Mouse (Mus musculus) CH12.LX (cell line): Measurements from ENCODE around the gene Sectm1b. TPM values are rescaled to one million over a fixed set of nuclear protein-coding genes. Genes with fewer than 3 reads are reported as not detected.

Experiments
- DNase-seq: peaks from one replicate; pipeline ENCODE4 v3.0.0-alpha.2; 2013; ENCODE audit errors: extremely low read depth
- H3K27ac ChIP-seq: 2 replicates; pipeline ENCODE4 v1.5.1; 2012; ENCODE audit warnings: low read depth, mild to moderate bottlenecking, control low read depth, moderate library complexity; ENCODE audit not compliant: insufficient read depth
- H3K27me3 ChIP-seq: replicated peaks from 2 replicates; pipeline ENCODE3; 2012; ENCODE audit warnings: inconsistent platforms
- H3K36me3 ChIP-seq, 2 experiments: replicated peaks in 1 of 2; 2 replicates each; pipeline versions ENCODE3 to v1.6.1; 2012; ENCODE audit warnings: inconsistent platforms in 1 of 2, low read length in 1 of 2, mild to moderate bottlenecking in 1 of 2, mixed read lengths in 1 of 2, moderate library complexity in 1 of 2; ENCODE audit not compliant: control insufficient read depth in 1 of 2, insufficient read depth in 1 of 2
- H3K4me1 ChIP-seq, 2 experiments: 2 replicates each; pipeline ENCODE4 v1.6.1; 2012; ENCODE audit warnings: inconsistent platforms in 1 of 2, moderate library complexity in 1 of 2; ENCODE audit not compliant: insufficient read depth in 2 of 2, control insufficient read depth in 1 of 2
- H3K4me2 ChIP-seq: 2 replicates; pipeline ENCODE4 v1.6.1; 2012; ENCODE audit warnings: low read depth, mild to moderate bottlenecking, control low read depth; ENCODE audit not compliant: poor library complexity, insufficient read depth, severe bottlenecking
- H3K4me3 ChIP-seq, 3 experiments: fragments of 150-350 bp in 1 of 3; sonication (generic) in 1 of 3; replicated peaks in 1 of 3; 2 replicates each; pipeline versions ENCODE3 to v1.5.1; 2011 to 2012; ENCODE audit warnings: low read depth in 2 of 3, low read length in 2 of 3, mild to moderate bottlenecking in 2 of 3, moderate library complexity in 2 of 3, control low read depth in 1 of 3, improper control_type of control experiment in 1 of 3, inconsistent platforms in 1 of 3, mixed read lengths in 1 of 3; ENCODE audit not compliant: poor library complexity in 1 of 3
- H3K79me2 ChIP-seq: replicated peaks from 2 replicates; pipeline ENCODE4 v1.6.1; 2012; ENCODE audit warnings: mild to moderate bottlenecking, moderate library complexity; ENCODE audit not compliant: control insufficient read depth, poor library complexity, insufficient read depth, severe bottlenecking; ENCODE audit errors: extremely low read depth
- H3K9ac ChIP-seq: 2 replicates; pipeline ENCODE4 v1.6.1; 2012; ENCODE audit warnings: low read depth, mild to moderate bottlenecking, control low read depth, moderate library complexity; ENCODE audit not compliant: insufficient read depth
- H3K9me3 ChIP-seq: replicated peaks from 2 replicates; pipeline ENCODE3; 2012; ENCODE audit warnings: low read length, inconsistent platforms, mixed read lengths
- BHLHE40 ChIP-seq: IDR thresholded peaks from 2 replicates; pipeline ENCODE4 v1.6.1; 2011; ENCODE audit warnings: mild to moderate bottlenecking, low read depth, low read length, improper control_type of control experiment
- CTCF ChIP-seq, 2 experiments: IDR thresholded peaks in 1 of 2; conservative IDR thresholded peaks in 1 of 2; 2 replicates each; pipeline ENCODE4 v1.5.1; 2011 to 2012; ENCODE audit warnings: low read depth in 2 of 2, low read length in 2 of 2, improper control_type of control experiment in 1 of 2, inconsistent platforms in 1 of 2, mild to moderate bottlenecking in 1 of 2, moderate library complexity in 1 of 2
- EP300 ChIP-seq: IDR thresholded peaks from 2 replicates; pipeline ENCODE4 v1.6.1; 2011; ENCODE audit warnings: low read length, improper control_type of control experiment
- ETS1 ChIP-seq: conservative IDR thresholded peaks from 2 replicates; pipeline ENCODE4 v1.6.1; 2012; ENCODE audit warnings: low read depth, mild to moderate bottlenecking, inconsistent platforms, low read length, improper control_type of control experiment, moderate library complexity
- GABPA ChIP-seq: IDR thresholded peaks from 2 replicates; pipeline ENCODE4 v1.6.1; 2012; ENCODE audit warnings: low read depth, low read length, improper control_type of control experiment, inconsistent platforms; ENCODE audit not compliant: insufficient replicate concordance
- KAT2A ChIP-seq: IDR thresholded peaks from 2 replicates; pipeline ENCODE4 v1.6.1; 2012; ENCODE audit warnings: low read length, improper control_type of control experiment, inconsistent platforms; ENCODE audit not compliant: insufficient replicate concordance
- MAX ChIP-seq: IDR thresholded peaks from 2 replicates; pipeline ENCODE4 v1.6.1; 2011; ENCODE audit warnings: low read length, improper control_type of control experiment
- MEF2A ChIP-seq: IDR thresholded peaks from 2 replicates; pipeline ENCODE4 v1.6.1; 2014; ENCODE audit warnings: low read depth, mild to moderate bottlenecking, inconsistent platforms, low read length, improper control_type of control experiment, borderline replicate concordance
- MXI1 ChIP-seq: IDR thresholded peaks from 2 replicates; pipeline ENCODE4 v1.6.1; 2011; ENCODE audit warnings: mild to moderate bottlenecking, low read depth, low read length, improper control_type of control experiment
- NELFE ChIP-seq: IDR thresholded peaks from 2 replicates; pipeline ENCODE4 v1.6.1; 2011; ENCODE audit warnings: low read depth, low read length, improper control_type of control experiment
- POLR2AphosphoS2 ChIP-seq: IDR thresholded peaks from 2 replicates; pipeline ENCODE4 v1.6.1; 2011; ENCODE audit warnings: low read depth, low read length, improper control_type of control experiment
- SIN3A ChIP-seq: IDR thresholded peaks from 2 replicates; pipeline ENCODE4 v1.6.1; 2012; ENCODE audit warnings: low read length, improper control_type of control experiment, inconsistent platforms
- SMC3 ChIP-seq: IDR thresholded peaks from 2 replicates; pipeline ENCODE4 v1.6.1; 2011; ENCODE audit warnings: low read depth, low read length, improper control_type of control experiment
- TCF12 ChIP-seq: IDR thresholded peaks from 2 replicates; pipeline ENCODE4 v1.6.1; 2014; ENCODE audit warnings: low read depth, mild to moderate bottlenecking, inconsistent platforms, low read length, improper control_type of control experiment
- ZKSCAN1 ChIP-seq: IDR thresholded peaks from 2 replicates; pipeline ENCODE4 v1.6.1; 2012; ENCODE audit warnings: low read depth, inconsistent platforms, low read length, improper control_type of control experiment, borderline replicate concordance
- ZMIZ1 ChIP-seq: IDR thresholded peaks from 2 replicates; pipeline ENCODE4 v1.6.1; 2012; ENCODE audit warnings: low read depth, mild to moderate bottlenecking, inconsistent platforms, low read length, improper control_type of control experiment
- ZNF384 ChIP-seq: IDR thresholded peaks from 2 replicates; pipeline ENCODE4 v1.6.1; 2012; ENCODE audit warnings: low read depth, low read length, improper control_type of control experiment, inconsistent platforms
- dilution Hi-C: fragments of 300-500 bp; cut with MboI; formaldehyde crosslinking; loops from 2 replicates; pipeline ENCODE4 v1.14.3; 2020; ENCODE audit warnings: low sequenced_read_pairs; ENCODE audit not compliant: extremely low pct_unique_long_range_greater_than_20kb, extremely low pct_ligation_motif_present
- in situ Hi-C: fragments of 300-500 bp; cut with MboI; formaldehyde crosslinking; loops from 3 replicates; pipeline ENCODE4 v1.14.3; 2019; ENCODE audit warnings: low sequenced_read_pairs, low pct_ligation_motif_present, low pct_unique_long_range_greater_than_20kb, mixed read lengths
- polyA plus RNA-seq: library from polyadenylated mRNA; unstranded; fragments of >175 nt; gene quantifications from 2 replicates; pipeline ENCODE4 v1.2.1, GENCODE M21; 2012; ENCODE audit warnings: low read depth; ENCODE audit not compliant: insufficient read length
- total RNA-seq, 2 experiments: library from RNA; depleted of rRNA; stranded (reverse); fragments of 300-350 nt in 1 of 2; fragments of >200 nt in 1 of 2; gene quantifications; 2 replicates each; pipeline ENCODE4 v1.2.3; 2012 to 2014

The Sectm1b gene
- total and polyA plus RNA-seq, 3 experiments, result not detected

DNA sequence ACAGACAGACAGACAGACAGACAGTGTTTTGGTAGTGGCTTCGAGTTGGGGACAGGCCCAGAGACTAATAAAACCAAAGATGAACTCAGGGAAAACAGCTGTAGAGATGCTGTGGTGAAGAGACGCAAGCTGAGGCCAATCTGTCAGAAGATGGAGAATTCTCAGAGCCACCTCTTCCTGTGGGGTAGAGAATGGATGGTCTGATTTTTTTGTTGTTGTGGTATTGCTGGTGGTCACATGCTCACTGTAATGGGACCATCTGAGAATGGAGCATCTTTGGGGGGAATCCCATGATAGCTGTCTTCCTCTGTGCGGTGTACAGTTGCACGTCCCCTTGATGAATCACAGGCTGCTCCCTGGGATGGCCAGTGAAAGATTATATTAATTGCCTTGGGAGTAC lies 20.9 kb downstream of the Sectm1b start:
- peak; percentile 31; the same call in 1 of the 2 replicates for TF ChIP-seq EP300
- TF ChIP-seq BHLHE40, result peak; percentile 77
- no peak for TF ChIP-seq ZKSCAN1
- TF ChIP-seq ZNF384, result peak; percentile 69; the same call in 1 of the 2 replicates
- 0 out of 2 replicates have a peak, but pooled peaks have one; percentile 26 for TF ChIP-seq MEF2A
- TF ChIP-seq MAX, result 0 out of 2 replicates have a peak, but pooled peaks have one; percentile 43
- peak; percentile 95 for TF ChIP-seq ETS1
- no peak for TF ChIP-seq MXI1
- H3K4me2 ChIP-seq, result no peak overlapping the region
- no peak overlapping the region for H3K4me3 ChIP-seq
- DNase-seq, result peak; percentile 76
- in situ Hi-C loops (no loop called here), dilution Hi-C loops (no loop called here)
- H3K9me3 ChIP-seq, result no peaks in the 10 kb centered on the region
- H3K9ac ChIP-seq, result no peak overlapping the region
- no peak overlapping the region for H3K27ac ChIP-seq
- H3K27me3 ChIP-seq, result peaks cover 8% of the 10 kb centered on the region
- no peaks in the 10 kb centered on the region for H3K79me2 ChIP-seq
- H3K4me1 ChIP-seq, result peaks cover 0 to 42% of the 10 kb centered on the region in 2 experiments; a peak in 3 of 4 replicates
- no peaks in the 10 kb centered on the region for H3K36me3 ChIP-seq

DNA sequence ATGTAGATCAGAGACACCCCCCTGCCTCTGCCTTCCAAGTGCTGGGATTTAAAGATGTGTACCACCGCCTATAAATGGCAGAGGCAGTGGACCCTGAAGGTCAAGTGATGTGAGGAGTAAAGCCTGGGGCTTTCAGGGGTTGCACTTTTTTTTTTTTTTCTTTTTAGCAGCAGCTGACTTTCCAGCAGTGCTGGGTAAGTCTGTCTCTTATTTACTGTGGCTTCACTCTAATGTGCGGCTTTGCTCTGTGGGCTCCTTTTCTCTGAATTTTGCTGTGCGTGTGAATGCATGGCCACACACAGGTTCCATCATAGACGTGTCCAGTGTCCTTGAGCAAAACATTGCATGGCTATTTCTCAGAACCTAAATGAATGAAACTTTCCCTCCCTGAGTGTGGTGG lies 21.7 kb downstream of the Sectm1b start:
- peaks cover 8% of the 10 kb centered on the region for H3K27me3 ChIP-seq
- peaks cover 0 to 42% of the 10 kb centered on the region in 2 experiments; a peak in 3 of 4 replicates for H3K4me1 ChIP-seq
- no peaks in the 10 kb centered on the region for H3K79me2 ChIP-seq
- DNase-seq, result no peak
- peak; percentile 57; the same call in 1 of the 2 replicates for TF ChIP-seq MEF2A
- no peak for TF ChIP-seq POLR2AphosphoS2
- no peak for TF ChIP-seq GABPA
- TF ChIP-seq CTCF (conservative IDR thresholded peaks at IDR 0.05 in 1 of 2, IDR thresholded peaks at IDR 0.05 in 1 of 2; ENCODE audit: low read depth in 2 of 2, low read length in 2 of 2), result no peak
- TF ChIP-seq SIN3A, result 0 out of 2 replicates have a peak, but pooled peaks have one; percentile 8
- TF ChIP-seq TCF12, result peak; percentile 38; the same call in 1 of the 2 replicates
- TF ChIP-seq SMC3, result no peak
- TF ChIP-seq NELFE, result no peak
- TF ChIP-seq ZMIZ1, result no peak
- no peak for TF ChIP-seq KAT2A
- TF ChIP-seq BHLHE40, result 0 out of 2 replicates have a peak, but pooled peaks have one; percentile 45
- TF ChIP-seq EP300, result peak; percentile 31; the same call in 1 of the 2 replicates
- peak; percentile 88 for TF ChIP-seq ZNF384
- TF ChIP-seq ETS1, result peak; percentile 82
- H3K27ac ChIP-seq, result no peak overlapping the region
- in situ Hi-C loops, result no loop called here
- dilution Hi-C loops, result no loop called here
- no peak overlapping the region for H3K9ac ChIP-seq
- no peak overlapping the region for H3K4me3 ChIP-seq
- no peaks in the 10 kb centered on the region for H3K9me3 ChIP-seq
- no peak overlapping the region for H3K4me2 ChIP-seq
- no peaks in the 10 kb centered on the region for H3K36me3 ChIP-seq
